Mouse (Mus musculus): Measurements from ENCODE around the gene Hdc. TPM values are rescaled to one million over a fixed set of nuclear protein-coding genes. Genes with fewer than 3 reads are reported as not detected.

Gene Hdc
- polyA plus RNA-seq, 1 experiment from 2014 or later = 1.7 TPM

GRCm38 (mm10) chr2:126572747-126573146, 46.4 kb downstream of the Hdc start:
- peaks cover 9% of the 10 kb centered on the region for H3K36me3 ChIP-seq
- H3K4me1 ChIP-seq (replicated peaks) = no peaks in the 10 kb centered on the region
- H3K4me3 ChIP-seq = no peak overlapping the region
- no peak for ATAC-seq (ENCODE audit: low FRiP score, low read depth)
- 90% methylated on average over 4 of the region's 4 CpGs for WGBS
- H3K9ac ChIP-seq = no peak overlapping the region
- H3K27ac ChIP-seq (replicated peaks) = no peak overlapping the region
- H3K4me2 ChIP-seq = no peak overlapping the region
- H3K27me3 ChIP-seq = no peaks in the 10 kb centered on the region
- no peaks in the 10 kb centered on the region for H3K9me3 ChIP-seq

- no peak for ATAC-seq (ENCODE audit: low FRiP score, low read depth)
- no peaks in the 10 kb centered on the region for H3K27me3 ChIP-seq
- H3K4me2 ChIP-seq = no peak overlapping the region
- 81% methylated on average over 1 of the region's 1 CpGs for WGBS
- no peaks in the 10 kb centered on the region for H3K9me3 ChIP-seq
- H3K4me3 ChIP-seq = no peak overlapping the region
- no peaks in the 10 kb centered on the region for H3K4me1 ChIP-seq (replicated peaks)
- no peak overlapping the region for H3K9ac ChIP-seq
- H3K36me3 ChIP-seq = peaks cover 9% of the 10 kb centered on the region
- H3K27ac ChIP-seq (replicated peaks) = no peak overlapping the region
Measured at GRCm38 (mm10) chr2:126572163-126572562, 46.9 kb downstream of the Hdc start.

GRCm38 (mm10) chr2:126563411-126564105, 55.5 kb downstream of the Hdc start:
- 66% methylated on average over 17 of the region's 17 CpGs for WGBS
- no peak for ATAC-seq (ENCODE audit: low FRiP score, low read depth)
- H3K4me3 ChIP-seq = no peak overlapping the region

GRCm38 (mm10) chr2:126560094-126560493, 59.0 kb downstream of the Hdc start:
- H3K4me2 ChIP-seq = no peak overlapping the region
- no peak overlapping the region for H3K4me3 ChIP-seq
- no peaks in the 10 kb centered on the region for H3K9me3 ChIP-seq
- ATAC-seq (ENCODE audit: low FRiP score, low read depth) = no peak
- H3K9ac ChIP-seq = no peak overlapping the region
- H3K36me3 ChIP-seq = no peaks in the 10 kb centered on the region
- 96% methylated on average over 1 of the region's 1 CpGs for WGBS
- no peaks in the 10 kb centered on the region for H3K27me3 ChIP-seq
- no peak overlapping the region for H3K27ac ChIP-seq (replicated peaks)
- no peaks in the 10 kb centered on the region for H3K4me1 ChIP-seq (replicated peaks)

More at GRCm38 (mm10) chr2:126563411-126564105, 55.5 kb downstream of the Hdc start:
- Histone ChIP-seq H3K4me2 (no peak overlapping the region), H3K9ac (no peak overlapping the region), H3K36me3 (peaks cover 4% of the 10 kb centered on the region; the same call in 1 of the 2 replicates), H3K27ac (replicated peaks) (no peak overlapping the region), H3K27me3 (no peaks in the 10 kb centered on the region), H3K9me3 (no peaks in the 10 kb centered on the region), H3K4me1 (replicated peaks) (no peaks in the 10 kb centered on the region)

GRCm38 (mm10) chr2:126555533-126555932, 63.6 kb downstream of the Hdc start:
- H3K9me3 ChIP-seq = no peaks in the 10 kb centered on the region
- H3K36me3 ChIP-seq = no peaks in the 10 kb centered on the region
- ATAC-seq (ENCODE audit: low FRiP score, low read depth) = no peak
- H3K27ac ChIP-seq (replicated peaks) = no peak overlapping the region
- H3K4me2 ChIP-seq = no peak overlapping the region
- H3K27me3 ChIP-seq = peaks cover 15% of the 10 kb centered on the region
- H3K9ac ChIP-seq = no peak overlapping the region
- H3K4me1 ChIP-seq (replicated peaks) = peaks cover 20% of the 10 kb centered on the region
- H3K4me3 ChIP-seq = no peak overlapping the region
- WGBS = 77% methylated on average over 5 of the region's 5 CpGs

- H3K9me3 ChIP-seq = no peaks in the 10 kb centered on the region
- H3K4me1 ChIP-seq (replicated peaks) = peaks cover 20% of the 10 kb centered on the region
- H3K4me2 ChIP-seq = peak overlapping the region; percentile 84
- peak overlapping the region; percentile 54 for H3K9ac ChIP-seq
- H3K4me3 ChIP-seq = peak overlapping the region; percentile 61
- WGBS = 1% methylated on average over 26 of the region's 26 CpGs
- peaks cover 15% of the 10 kb centered on the region for H3K27me3 ChIP-seq
- ATAC-seq (ENCODE audit: low FRiP score, low read depth) = peak; percentile 65
- H3K36me3 ChIP-seq = no peaks in the 10 kb centered on the region
- H3K27ac ChIP-seq (replicated peaks) = peak overlapping the region; percentile 58
Measured at GRCm38 (mm10) chr2:126553291-126553639, 65.8 kb downstream of the Hdc start.

- Histone ChIP-seq H3K4me2 (peak within 1 kb of the TSS; percentile 84), H3K36me3 (no peaks in the 10 kb centered on the region), H3K9me3 (no peaks in the 10 kb centered on the region), H3K9ac (peak within 1 kb of the TSS; percentile 54), H3K4me3 (peak within 1 kb of the TSS; percentile 61), H3K27me3 (peaks cover 15% of the 10 kb centered on the region), H3K27ac (replicated peaks) (peak within 1 kb of the TSS; percentile 58), H3K4me1 (replicated peaks) (peaks cover 20% of the 10 kb centered on the region)
- WGBS = under 1% methylated on average over 50 of the region's 61 CpGs
- ATAC-seq (ENCODE audit: low FRiP score, low read depth) = peak; percentile 85
Measured at GRCm38 (mm10) chr2:126552357-126553290, 66.5 kb downstream of the Hdc start, which contains the start of gene Slc27a2. Gene Slc27a2, plus strand, starts transcription at chr2:126552407.

- Histone ChIP-seq H3K9ac (no peak overlapping the region), H3K27me3 (peaks cover 15% of the 10 kb centered on the region), H3K36me3 (no peaks in the 10 kb centered on the region), H3K27ac (replicated peaks) (no peak overlapping the region), H3K4me1 (replicated peaks) (peaks cover 20% of the 10 kb centered on the region), H3K4me2 (peak overlapping the region; percentile 84), H3K9me3 (no peaks in the 10 kb centered on the region), H3K4me3 (peak overlapping the region; percentile 61)
- no peak for ATAC-seq (ENCODE audit: low FRiP score, low read depth)
- 25% methylated on average over 5 of the region's 5 CpGs for WGBS
Measured at GRCm38 (mm10) chr2:126551896-126552295, 67.2 kb downstream of the Hdc start.

- no peak overlapping the region for H3K4me2 ChIP-seq
- ATAC-seq (ENCODE audit: low FRiP score, low read depth) = no peak
- H3K27me3 ChIP-seq = peaks cover 15% of the 10 kb centered on the region
- whole genome bisulfite sequencing = 72% methylated on average over 8 of the region's 8 CpGs
- no peak overlapping the region for H3K9ac ChIP-seq
- H3K4me3 ChIP-seq = no peak overlapping the region
- H3K27ac ChIP-seq (replicated peaks) = no peak overlapping the region
- no peaks in the 10 kb centered on the region for H3K9me3 ChIP-seq
- peaks cover 20% of the 10 kb centered on the region for H3K4me1 ChIP-seq (replicated peaks)
- no peaks in the 10 kb centered on the region for H3K36me3 ChIP-seq
Measured at GRCm38 (mm10) chr2:126551244-126551890, 67.7 kb downstream of the Hdc start.

- H3K27ac ChIP-seq (replicated peaks) = no peak overlapping the region
- peaks cover 20% of the 10 kb centered on the region for H3K4me1 ChIP-seq (replicated peaks)
- no peak for ATAC-seq (ENCODE audit: low FRiP score, low read depth)
- no peak overlapping the region for H3K9ac ChIP-seq
- H3K4me3 ChIP-seq = no peak overlapping the region
- no peak overlapping the region for H3K4me2 ChIP-seq
- peaks cover 13% of the 10 kb centered on the region for H3K27me3 ChIP-seq
- H3K36me3 ChIP-seq = no peaks in the 10 kb centered on the region
- 90% methylated on average over 7 of the region's 7 CpGs for WGBS
- no peaks in the 10 kb centered on the region for H3K9me3 ChIP-seq
Measured at GRCm38 (mm10) chr2:126549681-126550080, 69.4 kb downstream of the Hdc start.

GRCm38 (mm10) chr2:126546392-126546791, 72.7 kb downstream of the Hdc start:
- 89% methylated on average over 3 of the region's 3 CpGs for WGBS
- Histone ChIP-seq H3K4me3 (no peak overlapping the region), H3K4me2 (no peak overlapping the region), H3K27ac (replicated peaks) (no peak overlapping the region), H3K9me3 (no peaks in the 10 kb centered on the region), H3K4me1 (replicated peaks) (no peaks in the 10 kb centered on the region), H3K27me3 (peaks cover 7% of the 10 kb centered on the region), H3K36me3 (no peaks in the 10 kb centered on the region), H3K9ac (no peak overlapping the region)
- ATAC-seq (ENCODE audit: low FRiP score, low read depth) = no peak

- no peak overlapping the region for H3K4me2 ChIP-seq
- WGBS = 78% methylated on average over 5 of the region's 5 CpGs
- H3K9me3 ChIP-seq = no peaks in the 10 kb centered on the region
- H3K36me3 ChIP-seq = no peaks in the 10 kb centered on the region
- H3K27me3 ChIP-seq = no peaks in the 10 kb centered on the region
- no peak overlapping the region for H3K27ac ChIP-seq (replicated peaks)
- ATAC-seq (ENCODE audit: low FRiP score, low read depth) = no peak
- H3K9ac ChIP-seq = no peak overlapping the region
- H3K4me3 ChIP-seq = no peak overlapping the region
- no peaks in the 10 kb centered on the region for H3K4me1 ChIP-seq (replicated peaks)
Measured at GRCm38 (mm10) chr2:126545297-126545696, 73.8 kb downstream of the Hdc start.

All from hindbrain, embryonic 15.5 days (tissue).